10 mouse cellular contexts compared by ENCODE assay signal in the genomic region with DNA sequence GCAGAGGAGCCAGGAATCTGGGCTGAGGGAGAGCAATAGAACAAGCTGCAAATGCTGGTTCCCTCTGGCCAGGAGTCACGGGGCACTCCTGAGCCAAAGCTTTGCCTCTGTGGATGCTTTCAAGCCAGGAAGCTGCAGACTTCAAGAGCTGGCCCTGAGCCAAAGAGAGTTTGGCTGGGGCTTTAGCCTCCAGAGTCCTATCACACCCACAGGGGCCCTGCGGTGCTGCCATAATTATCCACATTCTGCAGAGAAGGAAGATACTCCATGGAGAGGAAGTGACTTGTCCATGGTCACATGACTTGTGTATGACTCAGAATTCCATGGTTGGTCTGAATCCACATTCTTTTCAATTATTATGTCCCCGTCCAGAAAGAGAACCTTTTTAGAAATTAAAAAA. TPM values are rescaled to one million over a fixed set of nuclear protein-coding genes. Genes with fewer than 3 reads are reported as not detected.
DNase-seq lines count a peak whose midpoint lies in the region; TF ChIP-seq lines count a peak whose summit lies in the region.
"Had no signal": no experiment of that assay in that cellular context is flagged by ENCODE, and none has a peak within 500 bp of the region (broad histone marks: within the 10 kb centered on the region; RNA-seq: fewer than 3 reads in every experiment).

No protein-coding gene starts in this region.

- peak; percentile 45 to 62 for DNase-seq in cerebellum, postnatal 10 days
- DNase-seq in cerebellum, adult 9-10 months = no peak
- peak; percentile 54 for DNase-seq in lung, postnatal 10 days
- DNase-seq in lung, postnatal 25 days (ENCODE audit: low spot score) = no peak
- DNase-seq in gastrocnemius, postnatal 4 days (ENCODE audit: low spot score in 2 of 2) = peak; percentile 29 to 40
- no peak for DNase-seq in urinary bladder, adult 2 months (ENCODE audit: low spot score)
- DNase-seq in retina, embryonic 14.5 days (ENCODE audit: low spot score) = no peak

- H3ac ChIP-seq in myocyte (ENCODE audit: control insufficient read depth, insufficient read length) = no peak overlapping the region

- H3K27me3 ChIP-seq in myocyte (ENCODE audit: control insufficient read depth, insufficient read depth, insufficient read length) = no peaks in the 10 kb centered on the region
- H3K27me3 ChIP-seq: hindbrain, embryonic 15.5 days had no signal

- TF ChIP-seq POLR2A in myocyte (IDR thresholded peaks at IDR 0.05; ENCODE audit: insufficient read length, low read depth) = no peak

- no peaks in the 10 kb centered on the region for H3K36me3 ChIP-seq in myocyte (ENCODE audit: control insufficient read depth, insufficient read depth)
- H3K36me3 ChIP-seq: hindbrain, embryonic 15.5 days had no signal

- H3K79me2 ChIP-seq in myocyte (ENCODE audit: control insufficient read depth, insufficient read depth) = no peaks in the 10 kb centered on the region

- no peak overlapping the region for H3K4me3 ChIP-seq in myocyte
- H3K4me3 ChIP-seq: hindbrain, embryonic 15.5 days had no signal

- H3K4me2 ChIP-seq in myocyte (ENCODE audit: low read depth) = peak overlapping the region; percentile 36
- H3K4me2 ChIP-seq: hindbrain, embryonic 15.5 days had no signal

TF ChIP-seq in myocyte, 11 proteins besides CTCF, POLR2A, EP300 and RAD21:
- TF ChIP-seq USF1 (IDR thresholded peaks at IDR 0.05; ENCODE audit: low read depth) (peak; percentile 91), TCF3 (IDR thresholded peaks at IDR 0.05; ENCODE audit: insufficient read length, low read depth) (no peak)

RNA-seq across cellular contexts. Expression of a gene that starts 39.6 kb away (rescaled TPM):
- total RNA-seq in gastrocnemius, postnatal 4 days (2021) = under 1 TPM; 0.73 to 0.93 TPM
- polyA plus RNA-seq in myocyte (2012; fragmentation: generic; extraction: Trizol) = 0.50 TPM
- 0.88 and 0.96 TPM in 2 replicates for polyA plus RNA-seq in urinary bladder, adult 2 months (2012; rRNA removed)
- polyA plus RNA-seq: limb, embryonic 11.5 days had no signal

Comparison
In these comparisons a context has a peak if more than half of its experiments do, and no peak if none do; other contexts are left out.
1. DNase-seq: peak in cerebellum, postnatal 10 days (2 of 2), lung, postnatal 10 days (single experiment) and gastrocnemius, postnatal 4 days (2 of 2); none in cerebellum, adult 9-10 months (single experiment), lung, postnatal 25 days (single experiment), urinary bladder, adult 2 months (single experiment) and retina, embryonic 14.5 days (single experiment).